8 mouse cellular contexts compared by ENCODE assay signal in the genomic region with DNA sequence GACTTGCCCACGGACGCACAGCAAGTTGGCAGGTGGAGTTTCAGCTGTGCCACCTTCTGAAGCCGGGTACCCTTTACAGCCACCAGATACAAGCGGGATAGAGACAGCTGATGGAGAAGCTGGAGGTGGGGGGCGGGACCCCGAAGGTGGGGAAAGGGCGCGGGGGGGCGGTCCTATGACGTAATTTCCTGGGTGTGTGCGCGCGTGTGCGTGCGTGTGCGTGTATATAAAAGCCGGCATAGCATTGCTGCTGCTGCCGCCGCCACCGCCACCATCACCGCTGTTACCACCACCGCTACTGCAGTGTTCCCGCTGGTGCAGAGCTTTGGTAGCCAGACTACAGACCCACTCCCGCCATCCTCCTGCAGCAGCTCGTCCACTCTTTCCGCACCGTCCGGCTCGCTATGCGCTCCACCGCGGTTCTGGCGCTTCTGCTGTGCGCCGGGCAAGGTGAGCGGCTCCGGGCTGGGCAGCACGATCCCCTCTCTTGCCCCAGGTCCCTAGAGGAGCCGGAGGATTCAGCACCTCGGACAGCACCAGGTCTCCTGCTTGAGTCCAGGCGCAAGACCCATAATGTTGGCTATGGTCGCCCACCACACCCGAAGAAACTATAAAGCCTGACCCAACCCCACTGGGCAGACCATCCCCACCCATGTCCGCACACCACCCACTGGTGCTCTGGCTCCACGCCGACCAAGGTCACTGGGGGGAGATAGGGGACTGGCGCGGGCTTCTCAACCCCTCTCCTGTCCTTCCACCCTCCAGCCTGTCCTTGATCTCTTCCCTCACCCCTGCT. TPM values are rescaled to one million over a fixed set of nuclear protein-coding genes. Genes with fewer than 3 reads are reported as not detected.
A peak's percentile ranks its signal among the peaks of the same experiment; 100 is the strongest.
DNase-seq lines count a peak whose midpoint lies in the region; ATAC-seq lines count a peak whose summit lies in the region.

A gene (plus strand): TSS at position 249 of the 796 bp plus-strand sequence.

- no peaks in the 10 kb centered on the region for H3K4me1 ChIP-seq in intestine, embryonic 16.5 days (ENCODE audit: control insufficient read depth, insufficient read depth, low read length)
- no peaks in the 10 kb centered on the region for H3K4me1 ChIP-seq in midbrain, embryonic 11.5 days (ENCODE audit: control insufficient read depth, insufficient read depth, low read length)

- peaks cover 26% of the 10 kb centered on the region for H3K27me3 ChIP-seq in intestine, embryonic 16.5 days (replicated peaks; ENCODE audit: control insufficient read depth, insufficient read depth, low read length)
- peaks cover 4% of the 10 kb centered on the region for H3K27me3 ChIP-seq in midbrain, embryonic 11.5 days (ENCODE audit: control insufficient read depth, insufficient read depth, low read length)

- peak within 1 kb of the TSS; percentile 37; the same call in 1 of the 2 replicates for H3K4me2 ChIP-seq in intestine, embryonic 16.5 days (ENCODE audit: low read depth, low read length)
- peak within 1 kb of the TSS; percentile 43 for H3K4me2 ChIP-seq in midbrain, embryonic 11.5 days

- no peak within 1 kb of the TSS for H3K9ac ChIP-seq in intestine, embryonic 16.5 days (ENCODE audit: low read depth, low read length)
- H3K9ac ChIP-seq in midbrain, embryonic 11.5 days (ENCODE audit: low read length): peak within 1 kb of the TSS; percentile 31

- peak within 1 kb of the TSS; percentile 35 for H3K4me3 ChIP-seq in intestine, embryonic 16.5 days (ENCODE audit: low read length)
- H3K4me3 ChIP-seq in midbrain, embryonic 11.5 days (ENCODE audit: low read depth, low read length): peak within 1 kb of the TSS; percentile 42

- intact Hi-C loops in gastrocnemius, postnatal 14 days (cut with DNase I; ENCODE audit: low total_unique reads): no loop called here
- intact Hi-C loops in left cerebral cortex, postnatal 4 days (cut with DNase I): no loop called here

- ATAC-seq in CD4-positive, CD25-positive, alpha-beta regulatory T cell, adult 4 months: no peak
- ATAC-seq in intestine, embryonic 16.5 days: peak; percentile 72
- peak; percentile 83 for ATAC-seq in midbrain, embryonic 11.5 days (ENCODE audit: low FRiP score)

- no peaks in the 10 kb centered on the region for H3K36me3 ChIP-seq in intestine, embryonic 16.5 days (ENCODE audit: control insufficient read depth, insufficient read depth, low read length)
- no peaks in the 10 kb centered on the region for H3K36me3 ChIP-seq in midbrain, embryonic 11.5 days (ENCODE audit: control insufficient read depth, insufficient read depth, low read length)

- 3% methylated on average over 48 of the region's 48 CpGs for WGBS in intestine, embryonic 16.5 days
- 4% methylated on average over 48 of the region's 48 CpGs for WGBS in midbrain, embryonic 11.5 days

- DNase-seq in CD4-positive, CD25-positive, alpha-beta regulatory T cell, adult 2 months (ENCODE audit: low read depth, low spot score): peak; percentile 57
- DNase-seq in cerebellum, postnatal 25 days: peak; percentile 94 to 98
- peak; percentile 75 for DNase-seq in gastrocnemius, postnatal 14 days
- peak; percentile 89 for DNase-seq in left cerebral cortex, postnatal 4 days
- DNase-seq in midbrain, embryonic 11.5 days (ENCODE audit: low spot score, missing footprints): peak; percentile 98
- peak; percentile 24 to 40 for DNase-seq in spleen, postnatal 14 days (ENCODE audit: low spot score in 2 of 2)

- no peak within 1 kb of the TSS for H3K27ac ChIP-seq in intestine, embryonic 16.5 days (ENCODE audit: low read length)
- no peak within 1 kb of the TSS for H3K27ac ChIP-seq in midbrain, embryonic 11.5 days (ENCODE audit: low read depth, low read length)

- H3K9me3 ChIP-seq in intestine, embryonic 16.5 days (ENCODE audit: control insufficient read depth, low read length): no peaks in the 10 kb centered on the region
- H3K9me3 ChIP-seq in midbrain, embryonic 11.5 days (ENCODE audit: control insufficient read depth, low read length): no peaks in the 10 kb centered on the region

RNA-seq across cellular contexts. Expression of the gene that starts here (rescaled TPM):
- polyA plus RNA-seq in CD4-positive, CD25-positive, alpha-beta regulatory T cell, adult 4 months (2017; shearing (Covaris generic)): not detected
- not detected for total RNA-seq in gastrocnemius, postnatal 14 days (2021)
- 26.1 and 28.0 TPM in 2 replicates for polyA plus RNA-seq in intestine, embryonic 16.5 days (2015; fragmentation: Nextera tagmentation; extraction: Ambion mirVana)
- total RNA-seq in left cerebral cortex, postnatal 4 days (2021): 100 to 1,000 TPM; 105 to 113 TPM
- 23.5 and 24.0 TPM in 2 replicates for polyA plus RNA-seq in midbrain, embryonic 11.5 days (2014; fragmentation: Nextera tagmentation; extraction: Ambion mirVana)

Comparison
In these comparisons a context has a peak if more than half of its experiments do, and no peak if none do; other contexts are left out.
1. RNA of the gene that starts here (total RNA-seq): 105 to 113 TPM in left cerebral cortex, postnatal 4 days; not detected in gastrocnemius, postnatal 14 days; every median in the first group is over 100 times any median in the second.
2. RNA of the gene that starts here (polyA plus RNA-seq): 26.1 to 28.0 TPM in intestine, embryonic 16.5 days and 23.5 to 24.0 TPM in midbrain, embryonic 11.5 days; not detected in CD4-positive, CD25-positive, alpha-beta regulatory T cell, adult 4 months; every median in the first group is over 10 times any median in the second.
3. Peak in DNase-seq in gastrocnemius, postnatal 14 days; RNA of the gene not detected or under 1 TPM.
4. DNase-seq: peak in every context shown above with its lines; median percentile 98 in midbrain, embryonic 11.5 days; 96 in cerebellum, postnatal 25 days; 89 in left cerebral cortex, postnatal 4 days; 75 in gastrocnemius, postnatal 14 days; 57 in CD4-positive, CD25-positive, alpha-beta regulatory T cell, adult 2 months; 32 in spleen, postnatal 14 days.